Mouse (Mus musculus) midbrain, postnatal 0 days (tissue): ENCODE measurements around the gene Itpk1. TPM values are rescaled to one million over a fixed set of nuclear protein-coding genes. Genes with fewer than 3 reads are reported as not detected.
A peak's percentile ranks its signal among the peaks of the same experiment; 100 is the strongest.

ENCODE experiments used
- ATAC-seq: fragments of 200-750 bp; cut with Nextera tagmentation; 2 replicates; pipeline ENCODE4 v1.8.0; 2017; ENCODE audit warnings: moderate number of reproducible peaks, mild to moderate bottlenecking, moderate TSS enrichment, moderate library complexity; ENCODE audit not compliant: low FRiP score
- DNase-seq: peaks from one replicate; pipeline ENCODE4 v3.0.0-alpha.2; 2015; ENCODE audit warnings: low spot score
- H3K27ac ChIP-seq: fragments of 300-500 bp; sonication (generic); 2 replicates; pipeline ENCODE4 v1.5.1; 2014; ENCODE audit warnings: low read depth, mild to moderate bottlenecking, low read length, mixed read lengths
- H3K27me3 ChIP-seq: fragments of 300-500 bp; sonication (generic); 2 replicates; pipeline ENCODE4 v1.6.1; 2014; ENCODE audit warnings: low read length, control low read depth, mixed read lengths; ENCODE audit not compliant: insufficient read depth
- H3K36me3 ChIP-seq: fragments of 300-500 bp; sonication (generic); 2 replicates; pipeline ENCODE4 v1.6.1; 2014; ENCODE audit warnings: low read length, control low read depth, mixed read lengths; ENCODE audit not compliant: insufficient read depth
- H3K4me1 ChIP-seq: fragments of 300-500 bp; sonication (generic); 2 replicates; pipeline ENCODE4 v1.6.1; 2014; ENCODE audit warnings: mild to moderate bottlenecking, control low read depth, antibody characterized with exemption, low read length, mixed read lengths; ENCODE audit not compliant: insufficient read depth
- H3K4me2 ChIP-seq: fragments of 300-500 bp; sonication (generic); 2 replicates; pipeline ENCODE4 v1.6.1; 2014; ENCODE audit warnings: low read depth, mild to moderate bottlenecking, low read length, mixed read lengths; ENCODE audit not compliant: poor library complexity, severe bottlenecking
- H3K4me3 ChIP-seq: fragments of 300-500 bp; sonication (generic); 2 replicates; pipeline ENCODE4 v1.5.1; 2014; ENCODE audit warnings: low read depth, mild to moderate bottlenecking, low read length, moderate library complexity
- H3K9ac ChIP-seq: fragments of 300-500 bp; sonication (generic); replicated peaks from 2 replicates; pipeline ENCODE4 v1.6.1; 2014; ENCODE audit warnings: mild to moderate bottlenecking, low read length, moderate library complexity, mixed read lengths; ENCODE audit not compliant: poor library complexity, severe bottlenecking
- H3K9me3 ChIP-seq: fragments of 300-500 bp; sonication (generic); 2 replicates; pipeline ENCODE4 v1.6.1; 2016; ENCODE audit warnings: low read length, control low read depth
- CTCF ChIP-seq: IDR thresholded peaks from 2 replicates; pipeline ENCODE4 v1.5.1; 2016; ENCODE audit warnings: antibody characterized with exemption, mild to moderate bottlenecking
- WGBS: fragments of 180-500 bp; shearing (Covaris S2); extraction: QIAGEN DNeasy Blood & Tissue Kit; methylation state at CpG from one replicate; pipeline ENCODE4 v1.1.7; 2014; 5-methylcytosine and 5-hydroxymethylcytosine counted together
- microRNA counts: library from miRNA; unstranded; fragments of <30 nt; microRNA quantifications from one replicate; lab custom pipeline; 2015
- microRNA-seq: library from miRNA; unstranded; fragments of <30 nt; microRNA quantifications from one replicate; pipeline ENCODE4, GENCODE M21; 2016; ENCODE audit warnings: borderline number of aligned reads
- polyA plus RNA-seq: library from polyadenylated mRNA; unstranded; fragments of >200 nt; fragmentation: Nextera tagmentation; extraction: Ambion mirVana; gene quantifications from 2 replicates; pipeline ENCODE4 v1.2.1, GENCODE M21; 2015
- total RNA-seq: library from RNA; depleted of rRNA; stranded (reverse); fragments of >200 nt; gene quantifications from 2 replicates; pipeline ENCODE4 v1.2.3, GENCODE M21; 2014; rRNA removed

The Itpk1 gene
- total and polyA plus RNA-seq, 2 experiments from 2014 or later = 39.0 to 66.6 TPM

GRCm38 (mm10) chr12:102527989-102528388 lies 176.7 kb downstream of the Itpk1 start:
- WGBS = 74% methylated on average over 5 of the region's 5 CpGs
- H3K9ac ChIP-seq = no peak overlapping the region
- TF ChIP-seq CTCF = no peak
- H3K36me3 ChIP-seq = no peaks in the 10 kb centered on the region
- H3K4me2 ChIP-seq = no peak overlapping the region
- no peaks in the 10 kb centered on the region for H3K9me3 ChIP-seq
- no peaks in the 10 kb centered on the region for H3K4me1 ChIP-seq
- H3K27me3 ChIP-seq = no peaks in the 10 kb centered on the region
- no peak overlapping the region; the same call in 1 of the 2 replicates for H3K27ac ChIP-seq
- DNase-seq (no peak), ATAC-seq (no peak)
- H3K4me3 ChIP-seq = no peak overlapping the region

GRCm38 (mm10) chr12:102524760-102525159 lies 180.0 kb downstream of the Itpk1 start:
- Histone ChIP-seq H3K9me3 (no peaks in the 10 kb centered on the region), H3K27ac (no peak overlapping the region), H3K4me1 (no peaks in the 10 kb centered on the region), H3K9ac (no peak overlapping the region), H3K27me3 (no peaks in the 10 kb centered on the region), H3K4me2 (no peak overlapping the region), H3K4me3 (no peak overlapping the region), H3K36me3 (no peaks in the 10 kb centered on the region)
- DNase-seq (peak; percentile 68), ATAC-seq (no peak)
- TF ChIP-seq CTCF = peak; percentile 58
- 21% methylated on average over 6 of the region's 6 CpGs for WGBS

DNA sequence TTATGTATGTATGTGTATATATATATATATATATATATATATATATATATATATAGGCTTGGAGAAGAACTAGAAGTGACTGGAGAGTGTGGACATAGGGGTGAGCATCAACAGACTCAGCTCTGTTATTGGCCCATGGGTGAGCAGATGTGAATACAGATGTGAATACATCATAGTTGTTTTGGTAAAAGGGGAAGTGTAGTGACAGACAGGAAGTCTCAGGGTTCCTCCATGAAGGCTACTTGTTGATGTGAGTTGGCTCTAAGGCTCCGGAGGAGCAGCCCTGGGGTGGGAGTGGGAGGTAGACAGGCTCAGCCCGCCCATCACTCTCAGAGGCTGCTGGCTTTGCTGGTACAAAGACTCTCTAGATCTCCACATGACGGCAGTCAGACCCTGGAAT lies 180.5 kb downstream of the Itpk1 start:
- DNase-seq (no peak), ATAC-seq (no peak)
- Histone ChIP-seq H3K4me1 (no peaks in the 10 kb centered on the region), H3K36me3 (no peaks in the 10 kb centered on the region), H3K9ac (no peak overlapping the region), H3K27ac (no peak overlapping the region), H3K4me3 (no peak overlapping the region), H3K27me3 (no peaks in the 10 kb centered on the region), H3K9me3 (no peaks in the 10 kb centered on the region), H3K4me2 (no peak overlapping the region)
- 70% methylated on average over 3 of the region's 3 CpGs for WGBS
- no peak for TF ChIP-seq CTCF

GRCm38 (mm10) chr12:102521777-102522319 lies 182.9 kb downstream of the Itpk1 start:
- H3K27me3 ChIP-seq = no peaks in the 10 kb centered on the region
- no peak overlapping the region; the same call in 1 of the 2 replicates for H3K27ac ChIP-seq
- no peak overlapping the region for H3K9ac ChIP-seq
- H3K36me3 ChIP-seq = no peaks in the 10 kb centered on the region
- WGBS = 38% methylated on average over 13 of the region's 13 CpGs
- ATAC-seq = peak; percentile 34; the same call in 1 of the 2 replicates
- no peaks in the 10 kb centered on the region for H3K4me1 ChIP-seq
- TF ChIP-seq CTCF = no peak
- H3K4me2 ChIP-seq = no peak overlapping the region
- H3K9me3 ChIP-seq = no peaks in the 10 kb centered on the region
- no peak overlapping the region for H3K4me3 ChIP-seq
- peak; percentile 77 for DNase-seq

- Histone ChIP-seq H3K4me1 (no peaks in the 10 kb centered on the region), H3K4me3 (no peak overlapping the region), H3K27me3 (no peaks in the 10 kb centered on the region), H3K36me3 (no peaks in the 10 kb centered on the region), H3K4me2 (no peak overlapping the region), H3K9ac (no peak overlapping the region), H3K9me3 (no peaks in the 10 kb centered on the region), H3K27ac (no peak overlapping the region)
- DNase-seq = no peak
- WGBS = 92% methylated on average over 12 of the region's 12 CpGs
- ATAC-seq = no peak
- no peak for TF ChIP-seq CTCF
Observed at GRCm38 (mm10) chr12:102519929-102520720, 184.6 kb downstream of the Itpk1 start.

MicroRNAs within 50 kb of the gene (microRNA counts, 519-probe panel; counts per million panel counts)
- 528 counts per million, percentile 58 among the panel's probes with 10 or more counts for microRNA mmu-miR-1936 (lab: Ali Mortazavi, UCI)

Small RNA genes lying within 50 kb of the gene (microRNA-seq; reads per million reads assigned to microRNA genes)
- not detected for gene Mir1936

Other genes with a start within 250 kb of the Itpk1 start
- 20.8 and 26.0 TPM in 2 replicates for gene Golga5, start 235.8 kb downstream of the Itpk1 start, total RNA-seq
- 23.0 and 23.3 TPM in 2 replicates for gene Golga5, start 235.8 kb downstream of the Itpk1 start, polyA plus RNA-seq
- 148 and 168 TPM in 2 replicates for gene Chga, start 150.0 kb downstream of the Itpk1 start, total RNA-seq
- 257 and 272 TPM in 2 replicates for gene Chga, start 150.0 kb downstream of the Itpk1 start, polyA plus RNA-seq
- gene Moap1, start 38.7 kb upstream of the Itpk1 start, total RNA-seq = 20.9 and 26.5 TPM in 2 replicates
- gene Moap1, start 38.7 kb upstream of the Itpk1 start, polyA plus RNA-seq = 71.8 and 84.8 TPM in 2 replicates
- gene Tmem251, start 38.8 kb upstream of the Itpk1 start, total RNA-seq = 5.9 and 6.2 TPM in 2 replicates
- 11.9 and 12.3 TPM in 2 replicates for gene Tmem251, start 38.8 kb upstream of the Itpk1 start, polyA plus RNA-seq
- gene Gm28051, start 52.8 kb upstream of the Itpk1 start, total RNA-seq = 0.93 TPM in 1 of 2 replicates, not detected in the other
- gene Gm28051, start 52.8 kb upstream of the Itpk1 start, polyA plus RNA-seq = not detected in 2 replicates
- 14.4 and 21.0 TPM in 2 replicates for gene Gon7, start 52.9 kb upstream of the Itpk1 start, total RNA-seq
- gene Gon7, start 52.9 kb upstream of the Itpk1 start, polyA plus RNA-seq = 30.9 and 39.1 TPM in 2 replicates
- gene Ubr7, start 53.0 kb upstream of the Itpk1 start, total RNA-seq = 45.3 and 51.0 TPM in 2 replicates
- 24.4 and 25.6 TPM in 2 replicates for gene Ubr7, start 53.0 kb upstream of the Itpk1 start, polyA plus RNA-seq
- gene Gm20604, start 53.7 kb upstream of the Itpk1 start, total RNA-seq = 29.7 and 35.1 TPM in 2 replicates
- gene Gm20604, start 53.7 kb upstream of the Itpk1 start, polyA plus RNA-seq = 53.7 and 54.5 TPM in 2 replicates
- gene Btbd7, start 173.5 kb upstream of the Itpk1 start, total RNA-seq = 32.2 and 33.8 TPM in 2 replicates
- 6.8 and 9.2 TPM in 2 replicates for gene Btbd7, start 173.5 kb upstream of the Itpk1 start, polyA plus RNA-seq
- not detected in 2 replicates for gene Cox8c, start 194.4 kb upstream of the Itpk1 start, total RNA-seq
- gene Cox8c, start 194.4 kb upstream of the Itpk1 start, polyA plus RNA-seq = not detected in 2 replicates
- 39.5 and 44.5 TPM in 2 replicates for gene Unc79, start 243.9 kb upstream of the Itpk1 start, total RNA-seq
- 4.5 and 6.7 TPM in 2 replicates for gene Unc79, start 243.9 kb upstream of the Itpk1 start, polyA plus RNA-seq